Mouse (Mus musculus): Measurements from ENCODE around the gene B3galnt2. TPM values are rescaled to one million over a fixed set of nuclear protein-coding genes. Genes with fewer than 3 reads are reported as not detected.
"Not testable (repeated sequence)": the region's sequence is repeated elsewhere in the genome, so short reads cannot be mapped to it uniquely, and the experiment has no call there.

Gene B3galnt2
- polyA plus RNA-seq, 1 experiment = 7.1 TPM

DNA sequence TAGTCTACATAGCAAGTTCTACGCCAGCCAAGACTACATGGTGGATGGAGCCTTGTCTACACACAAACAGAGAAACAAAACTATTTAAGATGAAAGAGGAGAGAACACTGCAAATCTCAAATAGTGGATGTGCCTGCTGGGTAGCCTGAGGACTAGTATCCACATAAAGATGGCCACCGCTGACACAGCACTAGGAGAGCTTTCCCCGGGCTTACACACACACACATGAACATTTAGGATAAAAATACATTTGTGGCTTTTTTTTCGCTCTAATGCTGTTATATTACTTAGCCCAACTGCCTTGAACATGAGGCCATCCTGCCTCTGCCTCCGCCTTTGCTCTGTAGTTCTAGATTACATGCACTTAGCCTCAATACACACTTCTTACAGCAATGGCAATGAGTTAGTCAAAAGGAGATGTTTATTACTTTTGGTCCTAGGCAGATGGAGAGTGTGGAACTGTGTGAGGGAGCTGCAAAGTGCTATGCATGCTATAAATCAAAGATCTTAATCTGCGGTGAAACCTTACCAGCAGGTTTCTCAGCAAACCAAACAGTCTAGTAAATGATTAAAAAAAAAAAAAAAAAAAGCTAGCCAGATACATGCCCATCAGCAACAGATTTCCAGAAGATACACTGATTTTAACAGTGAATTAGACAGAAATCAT lies 72.0 kb downstream of the B3galnt2 start:
- Histone ChIP-seq H3K4me1 (ENCODE audit: control insufficient read depth, insufficient read depth, insufficient read length, low read length) (no peaks in the 10 kb centered on the region), H3K4me3 (ENCODE audit: insufficient read depth, low read depth, low read length) (no peak overlapping the region), H3K27ac (replicated peaks; ENCODE audit: low read depth, low read length) (no peak overlapping the region)

- H3K4me1 ChIP-seq (ENCODE audit: control insufficient read depth, insufficient read depth, insufficient read length, low read length) = no peaks in the 10 kb centered on the region
- no peak overlapping the region for H3K27ac ChIP-seq (replicated peaks; ENCODE audit: low read depth, low read length)
- no peak overlapping the region for H3K4me3 ChIP-seq (ENCODE audit: insufficient read depth, low read depth, low read length)
Measured at GRCm38 (mm10) chr13:14033309-14034072, 79.2 kb downstream of the B3galnt2 start.

- 0 out of 2 replicates have a peak, but pooled peaks cover 3% of the 10 kb centered on the region for H3K4me1 ChIP-seq (ENCODE audit: control insufficient read depth, insufficient read depth, insufficient read length, low read length)
- no peak overlapping the region; the same call in 1 of the 2 replicates for H3K27ac ChIP-seq (replicated peaks; ENCODE audit: low read depth, low read length)
- H3K4me3 ChIP-seq (ENCODE audit: insufficient read depth, low read depth, low read length) = no peak overlapping the region
Measured at GRCm38 (mm10) chr13:14034073-14034348, 79.7 kb downstream of the B3galnt2 start.

- not testable (repeated sequence) for H3K4me1 ChIP-seq (ENCODE audit: control insufficient read depth, insufficient read depth, insufficient read length, low read length); H3K4me3 ChIP-seq (ENCODE audit: insufficient read depth, low read depth, low read length); H3K27ac ChIP-seq (replicated peaks; ENCODE audit: low read depth, low read length)
Measured at GRCm38 (mm10) chr13:14035352-14035751, 81.1 kb downstream of the B3galnt2 start.

DNA sequence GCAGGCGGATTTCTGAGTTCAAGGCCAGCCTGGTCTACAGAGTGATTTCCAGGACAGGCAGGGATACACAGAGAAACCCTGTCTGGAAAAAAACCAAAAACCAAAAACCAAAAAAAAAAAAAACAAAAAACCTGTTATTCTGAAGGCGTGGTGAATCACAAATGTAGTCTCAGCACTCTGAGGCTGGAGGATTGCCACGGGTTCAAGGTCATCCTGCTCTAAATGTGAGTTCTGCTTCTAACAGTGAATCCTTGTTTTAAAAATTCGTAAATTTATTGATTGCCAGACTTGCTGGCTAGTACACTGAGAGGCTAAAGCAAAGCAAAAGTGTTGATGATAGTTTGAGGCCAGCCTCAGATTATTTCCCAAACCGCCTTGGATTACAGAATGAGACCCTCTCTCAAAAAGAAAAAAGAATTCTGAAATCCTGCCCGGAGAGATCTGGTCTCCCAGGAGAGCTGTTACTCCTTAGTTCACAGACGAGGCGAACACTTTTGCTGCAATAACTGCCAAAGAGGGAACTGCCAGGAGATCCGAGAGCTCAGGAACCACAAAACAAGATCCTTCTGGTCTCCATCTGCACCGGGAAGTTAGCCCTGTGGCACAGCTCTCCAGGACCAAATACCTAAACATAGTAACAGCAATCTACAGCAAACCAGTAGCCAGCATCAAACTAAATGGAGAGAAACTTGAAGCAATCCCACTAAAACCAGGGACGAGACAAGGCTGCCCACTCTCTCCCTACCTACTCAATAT lies 81.8 kb downstream of the B3galnt2 start:
- H3K4me3 ChIP-seq (ENCODE audit: insufficient read depth, low read depth, low read length) = no peak overlapping the region
- H3K27ac ChIP-seq (replicated peaks; ENCODE audit: low read depth, low read length) = no peak overlapping the region
- 0 out of 2 replicates have a peak, but pooled peaks cover 3% of the 10 kb centered on the region for H3K4me1 ChIP-seq (ENCODE audit: control insufficient read depth, insufficient read depth, insufficient read length, low read length)

DNA sequence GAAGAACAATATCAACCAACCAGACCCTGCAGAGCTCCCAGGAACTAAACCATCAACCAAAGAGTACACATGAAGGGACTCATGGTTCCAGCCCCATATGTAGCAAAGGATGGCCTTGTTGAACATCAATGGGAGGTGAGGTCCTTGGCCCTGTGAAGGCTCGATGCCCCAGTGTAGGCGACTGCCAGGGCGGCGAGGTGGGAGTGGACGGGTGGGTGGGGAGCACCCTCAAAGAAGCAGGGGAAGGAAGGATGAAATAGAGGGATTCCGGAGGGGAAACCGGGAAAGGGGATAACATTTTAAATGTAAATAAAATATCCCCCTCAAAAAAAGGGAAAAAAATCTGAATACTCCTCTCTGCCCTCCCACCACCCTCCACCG lies 84.6 kb downstream of the B3galnt2 start:
- Histone ChIP-seq H3K27ac (replicated peaks; ENCODE audit: low read depth, low read length) (no peak overlapping the region), H3K4me3 (ENCODE audit: insufficient read depth, low read depth, low read length) (peak overlapping the region; percentile 95), H3K4me1 (ENCODE audit: control insufficient read depth, insufficient read depth, insufficient read length, low read length) (0 out of 2 replicates have a peak, but pooled peaks cover 3% of the 10 kb centered on the region)

GRCm38 (mm10) chr13:14039292-14039965 lies 85.2 kb downstream of the B3galnt2 start, which contains the start of gene Tbce:
Gene Tbce (minus strand): TSS chr13:14039638.
- 0 out of 2 replicates have a peak, but pooled peaks cover 3% of the 10 kb centered on the region for H3K4me1 ChIP-seq (ENCODE audit: control insufficient read depth, insufficient read depth, insufficient read length, low read length)
- peak within 1 kb of the TSS; percentile 100 for H3K27ac ChIP-seq (replicated peaks; ENCODE audit: low read depth, low read length)
- peak within 1 kb of the TSS; percentile 95 for H3K4me3 ChIP-seq (ENCODE audit: insufficient read depth, low read depth, low read length)

DNA sequence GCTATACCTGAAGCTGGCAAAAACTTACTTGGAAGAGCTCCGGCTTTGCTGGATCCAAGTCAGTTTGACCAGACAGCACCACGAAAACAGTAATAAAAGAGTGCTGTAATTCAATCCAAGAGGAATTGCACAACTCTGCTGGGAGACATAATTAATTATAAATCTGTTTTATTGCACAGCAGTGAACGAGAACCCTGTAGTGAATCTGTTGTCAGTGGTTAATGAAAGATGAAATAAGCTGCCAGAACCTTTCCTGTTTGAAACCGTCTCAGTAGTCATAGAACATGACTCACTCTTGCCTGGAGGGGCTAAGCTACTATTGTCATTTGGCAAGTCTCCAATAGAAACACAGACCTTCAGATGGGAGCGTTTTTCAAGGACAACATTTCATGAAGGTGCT lies 85.9 kb downstream of the B3galnt2 start:
- H3K4me1 ChIP-seq (ENCODE audit: control insufficient read depth, insufficient read depth, insufficient read length, low read length) = 0 out of 2 replicates have a peak, but pooled peaks cover 3% of the 10 kb centered on the region
- 0 out of 2 replicates have a peak overlapping the region, but pooled peaks have one; percentile 4 for H3K27ac ChIP-seq (replicated peaks; ENCODE audit: low read depth, low read length)
- peak overlapping the region; percentile 95 for H3K4me3 ChIP-seq (ENCODE audit: insufficient read depth, low read depth, low read length)

DNA sequence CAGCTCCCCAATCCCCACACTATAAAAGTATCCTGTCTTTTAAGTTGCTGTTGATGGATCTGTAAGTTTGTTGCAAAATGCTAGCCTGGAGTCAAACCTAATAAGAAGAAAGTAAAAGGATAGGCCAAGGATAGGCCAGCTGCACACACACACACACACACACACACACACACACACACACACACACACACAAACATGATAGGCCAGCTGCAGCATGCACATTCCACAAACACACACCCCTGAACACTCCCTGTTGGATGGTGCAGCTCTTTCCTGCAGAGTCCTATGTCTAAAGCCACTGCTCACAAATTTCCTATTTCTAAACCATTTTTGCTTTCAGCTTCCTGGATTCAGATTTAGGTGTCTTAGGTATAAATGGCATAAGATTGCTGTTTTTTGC lies 89.6 kb downstream of the B3galnt2 start:
- H3K27ac ChIP-seq (replicated peaks; ENCODE audit: low read depth, low read length) = no peak overlapping the region
- no peaks in the 10 kb centered on the region for H3K4me1 ChIP-seq (ENCODE audit: control insufficient read depth, insufficient read depth, insufficient read length, low read length)
- H3K4me3 ChIP-seq (ENCODE audit: insufficient read depth, low read depth, low read length) = no peak overlapping the region

DNA sequence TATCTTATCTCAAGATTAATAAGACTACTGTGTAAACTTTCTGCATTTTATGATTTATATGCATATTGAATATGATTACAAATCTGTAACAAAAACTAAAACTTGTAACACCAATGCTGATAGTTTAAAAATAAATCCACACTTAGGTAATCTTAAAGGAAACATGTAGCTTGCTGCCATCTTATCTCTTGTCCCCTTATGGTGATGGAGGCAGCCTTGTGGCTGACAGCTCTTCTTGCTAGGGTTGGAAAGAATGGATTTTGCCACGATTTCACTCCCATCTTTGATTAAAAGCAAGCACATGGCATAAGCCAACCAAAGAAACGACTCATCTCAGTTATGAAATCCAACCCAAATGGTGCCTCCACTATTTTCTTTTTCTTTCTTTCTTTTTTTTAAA lies 90.3 kb downstream of the B3galnt2 start:
- Histone ChIP-seq H3K4me3 (ENCODE audit: insufficient read depth, low read depth, low read length) (no peak overlapping the region), H3K4me1 (ENCODE audit: control insufficient read depth, insufficient read depth, insufficient read length, low read length) (no peaks in the 10 kb centered on the region), H3K27ac (replicated peaks; ENCODE audit: low read depth, low read length) (no peak overlapping the region)

Other genes with a start within 250 kb of the B3galnt2 start
- not detected in 2 replicates for gene Gng4, start 170.4 kb upstream of the B3galnt2 start, polyA plus RNA-seq (2012; ENCODE audit: insufficient read depth, insufficient read length, missing spikeins)
- 22.9 and 29.5 TPM in 2 replicates for gene Tbce, start 85.2 kb downstream of the B3galnt2 start, polyA plus RNA-seq (2012; ENCODE audit: insufficient read depth, insufficient read length, missing spikeins)
- 9.4 and 9.7 TPM in 2 replicates for gene Arid4b, start 108.8 kb downstream of the B3galnt2 start, polyA plus RNA-seq (2012; ENCODE audit: insufficient read depth, insufficient read length, missing spikeins)
- 28.9 and 45.6 TPM in 2 replicates for gene Ggps1, start 109.0 kb downstream of the B3galnt2 start, polyA plus RNA-seq (2012; ENCODE audit: insufficient read depth, insufficient read length, missing spikeins)